Mouse (Mus musculus) gastrocnemius, postnatal 25 days (tissue): Measurements from ENCODE around the gene Fam71e1. TPM values are rescaled to one million over a fixed set of nuclear protein-coding genes. Genes with fewer than 3 reads are reported as not detected.

ENCODE experiments used
- DNase-seq: peaks from one replicate; pipeline ENCODE4 v3.0.0; 2022
- total RNA-seq, 2 experiments: library from RNA; stranded (reverse); gene quantifications; 1 replicate in 1 of 2; 2 replicates in 1 of 2; pipeline ENCODE4 v1.2.3; 2021

Gene Fam71e1
- total RNA-seq, 2 experiments from 2014 or later: 2.5 to 2.9 TPM

DNA sequence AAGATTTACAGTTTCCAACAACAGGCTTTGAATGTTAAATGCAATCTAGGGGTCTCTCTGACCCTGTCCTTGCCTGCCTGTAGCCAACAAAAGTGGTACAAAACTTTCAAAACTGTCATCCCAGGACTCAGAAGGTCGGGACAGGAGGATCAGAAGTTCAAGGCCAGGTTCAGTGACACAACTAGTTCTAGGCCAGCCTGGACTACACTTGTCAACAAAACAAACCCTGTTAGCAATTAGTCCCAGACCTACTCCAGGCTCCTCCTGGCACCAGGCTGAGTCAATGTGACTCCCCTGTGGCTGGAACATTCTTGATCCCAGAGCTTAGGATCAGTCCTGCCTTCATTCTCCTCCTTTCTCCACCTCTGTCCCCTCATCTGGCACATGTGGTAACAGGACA, 2.5 kb downstream of the Fam71e1 start:
- no peak for DNase-seq

DNA sequence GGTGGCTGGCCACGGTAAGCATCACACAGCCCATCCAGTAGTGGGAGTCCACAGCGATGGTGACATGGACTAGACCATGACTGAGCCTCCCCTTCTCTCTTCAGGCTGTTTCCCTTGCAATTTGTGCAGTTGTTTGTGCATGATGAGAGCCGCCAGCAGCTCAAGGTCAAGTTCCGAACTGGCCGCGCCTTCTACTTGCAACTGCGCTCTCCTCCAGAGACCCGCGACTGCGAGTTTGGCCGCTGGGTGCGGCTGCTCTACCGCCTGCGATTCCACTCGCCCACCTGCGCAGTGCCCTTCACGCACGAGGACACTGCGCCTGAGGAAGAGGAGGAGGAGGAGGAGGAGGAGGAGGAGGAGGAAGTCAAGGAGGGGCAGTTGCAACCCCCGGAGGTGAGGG, 3.7 kb downstream of the Fam71e1 start:
- no peak for DNase-seq

DNA sequence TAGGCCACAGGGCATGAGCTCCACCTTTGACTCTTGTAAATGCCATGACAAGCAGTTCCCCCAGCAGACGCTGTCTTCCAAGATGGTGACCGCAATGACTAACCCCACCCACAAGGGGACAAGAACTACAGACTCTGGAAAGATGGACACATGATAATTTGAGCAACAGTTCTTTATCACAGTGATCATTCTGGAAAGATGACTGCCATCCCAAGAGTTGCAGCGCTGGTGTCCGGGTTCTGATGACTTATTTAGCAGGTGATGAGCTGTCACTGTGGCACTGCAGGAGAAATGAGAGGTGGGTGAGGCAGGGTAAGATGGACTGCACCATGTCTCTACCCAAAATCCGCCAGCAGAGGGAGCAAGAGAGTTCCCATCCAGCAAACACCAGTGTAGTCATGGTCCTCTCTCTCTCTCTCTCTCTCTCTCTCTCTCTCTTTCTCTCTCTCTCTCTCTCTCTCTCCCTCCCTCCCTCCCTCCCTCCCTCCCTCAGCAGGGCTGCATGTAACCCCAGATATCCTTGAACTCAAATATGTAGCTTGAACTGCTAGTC, 5.3 kb downstream of the Fam71e1 start:
- DNase-seq: no peak

DNA sequence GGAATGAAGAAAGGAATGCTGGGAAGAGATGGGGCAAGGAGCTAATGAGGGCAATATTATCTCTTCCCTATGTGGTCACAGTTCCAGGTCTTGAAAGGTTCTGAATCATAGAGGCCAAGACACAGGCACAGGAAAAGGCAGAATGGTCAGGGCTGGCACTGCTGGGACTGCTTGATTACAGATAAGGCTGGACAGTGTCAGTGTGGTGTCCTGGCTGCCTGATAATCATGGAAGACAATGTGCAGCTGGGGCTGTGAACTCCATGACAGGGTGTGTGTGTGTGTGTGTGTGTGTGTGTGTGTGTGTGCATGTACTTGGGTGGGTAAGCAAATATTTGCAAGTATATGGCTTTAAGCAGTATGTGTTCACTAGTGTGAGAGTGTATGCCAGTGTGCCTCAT, 11.1 kb downstream of the Fam71e1 start:
- DNase-seq: no peak

DNA sequence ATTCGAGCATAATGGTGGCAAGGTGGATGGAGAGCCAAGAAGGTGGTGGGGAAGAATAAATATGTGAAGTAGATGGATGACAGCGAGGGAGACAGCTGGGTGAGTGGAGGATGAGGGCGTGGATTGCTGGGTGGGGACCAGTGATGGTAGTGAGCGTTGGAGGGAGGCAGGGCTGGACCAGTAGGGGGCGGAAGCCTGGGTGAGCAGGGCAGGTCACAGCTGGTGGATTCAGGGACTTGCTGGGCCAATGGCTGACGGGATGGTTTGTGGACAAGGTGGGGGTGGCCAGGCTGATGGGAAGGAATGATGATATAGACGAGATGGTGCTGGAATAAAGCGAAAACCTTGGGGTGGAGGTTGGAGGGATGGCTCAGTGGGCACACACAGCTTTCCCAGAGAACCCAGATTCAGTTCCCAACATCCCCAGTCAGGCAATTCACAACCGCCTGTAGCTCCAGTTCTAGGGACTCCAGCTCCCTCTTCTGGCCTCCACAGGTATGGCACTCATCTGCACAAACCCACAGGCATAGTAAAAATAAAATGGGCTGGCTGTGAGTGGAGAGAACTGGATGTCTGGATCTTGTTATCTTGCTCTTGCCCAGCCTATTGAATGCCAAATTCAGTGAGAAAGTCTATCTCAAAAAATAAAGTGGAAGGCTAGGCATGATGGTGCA, 23.0 kb downstream of the Fam71e1 start:
- DNase-seq: no peak

DNA sequence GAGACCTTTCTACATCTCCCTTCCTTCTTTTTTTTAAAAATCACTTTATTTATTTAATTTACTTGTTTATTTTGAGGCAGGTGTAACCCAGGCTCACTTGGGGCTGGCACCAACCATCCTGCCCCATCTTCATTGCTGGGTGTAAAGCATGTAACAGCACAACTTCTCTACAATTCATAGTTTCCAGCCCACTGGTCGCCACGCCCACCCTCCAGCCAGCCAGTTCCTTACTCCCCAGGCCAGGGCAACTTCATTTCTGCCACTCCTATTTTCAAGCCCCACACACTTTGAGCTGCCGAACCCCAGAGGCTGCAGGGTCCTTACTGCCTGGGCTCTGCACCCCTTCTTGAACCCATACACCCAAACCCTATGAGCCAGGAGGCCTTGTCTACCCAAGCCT, 24.6 kb downstream of the Fam71e1 start:
- DNase-seq: no peak

DNA sequence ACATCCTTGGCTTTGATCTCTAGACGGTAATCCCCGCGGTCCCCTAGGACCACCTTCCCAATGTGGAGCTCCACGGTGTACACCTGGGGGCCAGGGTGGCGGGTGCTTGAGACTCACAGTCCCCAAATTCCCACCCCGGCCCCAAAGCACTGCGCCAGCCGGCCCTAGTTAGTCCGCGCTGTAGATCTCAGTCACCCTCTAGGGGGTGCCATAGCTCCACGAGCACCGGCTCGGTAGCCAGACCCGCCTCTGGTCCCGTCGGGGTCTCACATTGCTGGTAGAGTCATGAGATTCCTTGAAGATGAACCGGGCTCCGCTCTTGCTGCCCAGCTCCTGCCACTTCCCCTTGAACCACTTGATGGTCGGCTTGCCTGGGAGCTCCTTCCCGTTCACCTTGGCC, 25.3 kb downstream of the Fam71e1 start:
- peak; percentile 47 for DNase-seq

DNA sequence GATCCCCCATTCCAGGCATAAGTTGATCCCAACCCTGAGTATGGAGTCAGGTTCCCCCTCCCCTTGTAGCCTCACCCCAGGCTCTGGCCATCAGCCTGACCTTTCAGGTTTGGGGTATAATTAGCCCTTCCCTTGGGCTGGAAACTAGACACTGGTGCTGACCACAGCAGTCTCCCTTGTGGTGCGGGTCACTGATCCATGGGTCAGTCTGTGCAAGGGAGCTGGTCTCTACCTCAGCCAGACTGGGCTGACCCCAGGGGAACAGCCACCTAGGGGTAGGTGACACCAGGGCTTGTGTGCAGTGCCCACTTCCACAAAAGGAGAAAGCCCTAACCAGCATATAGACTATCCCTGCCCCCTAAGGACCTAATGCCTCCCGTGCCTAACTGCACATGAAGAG, 26.7 kb downstream of the Fam71e1 start:
- peak; percentile 82 for DNase-seq

DNA sequence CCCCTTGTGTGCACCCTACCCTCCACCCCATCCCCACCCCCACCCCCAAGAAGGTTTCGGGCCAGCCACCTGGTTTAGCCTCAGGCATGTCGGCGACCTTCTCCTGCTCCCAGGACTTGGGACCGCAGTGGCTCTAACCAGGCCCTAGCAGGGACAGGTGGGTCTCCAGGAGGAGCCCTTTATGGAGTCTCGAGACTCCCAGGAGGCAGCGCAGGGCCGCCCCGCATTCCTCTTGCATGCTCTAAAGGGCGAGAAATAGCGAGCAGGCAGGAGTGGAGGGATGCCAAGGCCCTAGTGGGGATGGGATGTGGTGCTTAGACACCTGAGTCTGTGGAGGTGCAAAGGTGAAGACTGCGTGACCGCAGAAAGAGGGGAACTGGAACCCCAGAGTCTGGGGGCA, 28.1 kb downstream of the Fam71e1 start, which contains the start of gene Mybpc2:
Gene Mybpc2 (minus strand): TSS at position 155 of the 400 bp plus-strand sequence.
- peak; percentile 79 for DNase-seq

DNA sequence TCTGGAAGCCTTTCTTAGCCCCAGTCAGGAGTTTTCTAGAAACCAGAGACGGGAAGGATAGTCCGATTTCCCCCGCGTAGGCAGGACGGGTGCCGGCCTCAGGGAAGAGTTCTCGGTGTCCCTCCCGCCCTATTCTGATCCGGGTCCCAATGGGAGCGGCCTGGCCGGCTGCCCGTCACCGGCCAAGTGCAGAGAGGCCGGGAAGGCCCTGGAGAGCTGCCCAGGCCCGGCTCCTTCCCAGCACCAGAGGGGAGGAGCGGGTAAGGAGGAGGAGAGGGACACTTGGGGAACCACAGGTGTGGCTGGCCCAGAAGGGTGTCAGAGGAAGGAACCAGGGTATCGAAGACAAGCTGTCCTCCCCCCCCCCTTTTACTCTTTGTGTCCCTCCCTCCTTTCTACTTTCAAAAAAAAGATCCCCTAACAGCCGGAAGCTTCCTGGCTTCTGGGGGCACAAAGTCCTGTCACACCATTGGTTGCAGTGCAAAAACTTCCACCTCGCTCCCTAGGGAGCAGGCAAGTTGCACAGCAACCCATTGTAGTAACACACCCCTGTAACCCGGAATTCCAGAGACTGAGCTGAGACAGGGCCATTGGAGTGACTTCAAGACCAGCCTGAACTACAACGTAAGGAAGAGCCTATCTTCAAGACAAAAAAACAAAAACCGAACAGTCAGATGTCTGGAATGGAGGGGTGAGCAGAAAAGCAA, 28.9 kb downstream of the Fam71e1 start:
- peak; percentile 94 for DNase-seq

DNA sequence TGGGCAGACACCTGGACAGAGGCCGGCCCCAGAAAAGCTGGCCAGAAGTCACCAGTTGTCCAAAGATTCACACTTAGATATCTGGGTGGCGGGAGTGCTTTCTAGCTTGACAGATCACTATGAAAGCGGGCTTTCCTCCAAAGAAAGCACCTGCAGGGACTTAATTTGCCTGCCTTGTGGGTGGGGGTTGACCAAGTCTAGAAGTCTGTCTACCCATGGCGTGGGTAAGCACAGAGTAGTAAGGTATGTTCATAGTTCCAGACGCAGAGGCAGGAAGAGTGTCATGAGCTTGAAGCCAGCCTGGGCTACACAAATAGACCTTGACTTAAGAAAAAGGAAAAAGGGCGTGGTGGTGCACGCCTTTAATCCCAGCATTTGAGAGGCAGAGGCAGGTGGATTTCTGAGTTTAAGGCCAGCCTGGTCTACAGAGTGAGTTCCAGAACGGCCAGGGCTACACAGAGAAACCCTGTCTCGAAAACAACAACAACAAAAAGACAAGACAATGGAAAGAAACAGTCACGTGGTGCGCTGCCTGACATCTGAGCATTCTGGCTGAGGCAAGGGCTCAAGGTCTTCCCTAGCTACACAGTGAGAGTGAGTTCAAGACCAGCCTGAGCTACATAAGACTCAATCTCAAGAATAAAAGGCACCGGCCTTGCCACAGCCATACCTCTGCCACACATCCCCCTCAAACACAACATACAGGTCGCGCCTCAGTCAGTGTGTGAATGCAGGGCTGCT, 30.2 kb downstream of the Fam71e1 start:
- DNase-seq: no peak

DNA sequence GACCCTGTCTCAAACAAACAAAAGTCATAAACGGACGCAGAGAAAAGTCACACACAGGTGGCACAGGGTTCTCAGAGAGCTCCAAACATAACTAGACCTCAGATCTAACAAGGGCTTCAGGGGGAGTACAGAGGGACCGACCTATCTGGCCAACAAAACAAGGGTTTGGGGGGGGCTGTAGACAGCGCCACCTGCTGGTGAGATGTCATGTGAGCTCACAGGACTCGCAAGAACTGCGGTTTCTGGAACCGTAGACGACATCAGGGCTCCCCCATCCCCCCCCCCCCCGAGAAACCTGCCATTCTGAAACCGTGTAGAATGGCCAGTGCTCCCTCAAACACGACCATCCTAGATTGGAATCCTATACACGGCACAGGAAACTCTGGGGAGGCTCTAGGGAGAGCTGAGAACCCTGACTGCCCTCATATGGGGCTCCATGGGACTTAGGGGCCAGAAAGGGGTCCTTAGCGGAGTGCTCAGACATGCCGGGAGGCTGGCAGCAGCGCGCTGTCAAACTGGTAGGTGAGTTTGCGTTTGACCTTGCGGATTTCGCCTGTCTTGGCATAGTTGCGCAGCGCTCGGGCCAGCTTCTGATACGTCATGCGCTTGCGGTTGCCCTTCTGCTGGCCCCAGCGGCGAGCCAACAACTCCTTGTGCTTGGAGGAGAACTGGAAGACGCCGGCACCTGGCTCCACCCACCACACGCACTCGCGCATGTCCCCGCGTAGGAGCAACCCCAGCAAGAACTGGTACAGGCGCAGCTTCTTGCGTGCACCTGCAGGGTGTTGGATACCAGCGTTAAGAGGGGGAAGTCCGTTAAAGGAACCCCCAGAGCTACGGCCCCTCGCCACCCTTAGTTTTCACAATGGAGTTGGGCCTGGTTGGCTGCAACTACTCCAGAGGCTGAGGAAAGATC, 31.4 kb downstream of the Fam71e1 start:
- DNase-seq: peak; percentile 88

DNA sequence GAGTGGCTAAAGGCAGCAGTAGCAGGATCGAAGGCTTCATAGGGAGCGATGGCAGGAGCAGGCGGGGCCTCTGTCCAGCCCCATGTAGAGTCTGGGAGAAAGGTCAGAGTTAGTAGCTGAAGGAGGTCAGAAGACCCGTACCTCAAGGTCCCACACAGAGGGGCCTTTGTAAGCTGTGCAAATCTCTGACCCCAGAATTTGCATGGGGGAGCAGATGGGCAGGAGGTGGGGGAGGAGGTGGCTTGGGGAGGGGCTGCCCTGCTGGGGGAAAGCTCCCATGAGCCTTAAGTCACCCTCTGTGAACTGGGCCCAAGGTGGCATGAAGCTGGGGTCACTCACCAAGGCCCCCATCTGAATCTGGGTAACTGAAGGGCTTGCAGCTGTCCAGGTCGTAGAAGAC, 33.1 kb downstream of the Fam71e1 start:
- no peak for DNase-seq

DNA sequence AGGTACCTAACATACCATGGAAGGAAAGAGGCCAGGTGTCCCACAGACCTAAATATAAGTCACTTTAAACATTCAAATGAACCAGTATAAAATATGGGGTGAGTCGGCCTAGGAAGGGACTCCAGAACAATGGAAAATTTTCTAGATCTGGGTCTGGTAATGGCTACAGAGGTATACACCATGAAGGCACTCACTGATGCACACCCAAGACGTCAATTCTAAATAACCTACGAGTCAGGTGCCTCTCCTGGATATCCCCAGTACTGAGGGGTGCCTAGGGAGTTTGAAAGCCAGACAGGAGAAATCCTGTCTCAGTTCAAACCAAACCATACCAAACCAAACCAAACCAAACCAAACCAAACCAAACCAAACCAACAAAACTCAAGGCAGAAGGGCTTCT, 34.1 kb downstream of the Fam71e1 start:
- no peak for DNase-seq

DNA sequence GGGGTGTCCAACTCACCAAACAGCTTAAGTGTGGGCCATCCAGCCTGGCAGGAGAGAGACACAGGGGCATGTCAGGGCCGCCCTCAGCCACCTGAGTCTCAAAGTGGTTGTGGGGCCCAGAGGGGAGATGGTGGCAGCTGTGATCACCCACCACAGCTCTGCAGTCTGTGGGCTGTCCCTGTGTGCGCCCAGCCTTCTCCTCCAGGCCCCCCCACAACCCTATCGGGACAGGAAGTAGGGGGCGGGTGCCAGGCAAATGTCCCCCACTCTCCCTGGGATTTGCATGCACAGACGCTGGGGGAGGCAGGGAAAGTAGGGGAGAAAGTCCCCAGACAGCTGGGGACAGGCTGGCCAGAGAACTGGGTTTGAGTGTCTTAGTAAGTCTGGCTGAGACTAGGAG, 34.8 kb downstream of the Fam71e1 start:
- DNase-seq: no peak

DNA sequence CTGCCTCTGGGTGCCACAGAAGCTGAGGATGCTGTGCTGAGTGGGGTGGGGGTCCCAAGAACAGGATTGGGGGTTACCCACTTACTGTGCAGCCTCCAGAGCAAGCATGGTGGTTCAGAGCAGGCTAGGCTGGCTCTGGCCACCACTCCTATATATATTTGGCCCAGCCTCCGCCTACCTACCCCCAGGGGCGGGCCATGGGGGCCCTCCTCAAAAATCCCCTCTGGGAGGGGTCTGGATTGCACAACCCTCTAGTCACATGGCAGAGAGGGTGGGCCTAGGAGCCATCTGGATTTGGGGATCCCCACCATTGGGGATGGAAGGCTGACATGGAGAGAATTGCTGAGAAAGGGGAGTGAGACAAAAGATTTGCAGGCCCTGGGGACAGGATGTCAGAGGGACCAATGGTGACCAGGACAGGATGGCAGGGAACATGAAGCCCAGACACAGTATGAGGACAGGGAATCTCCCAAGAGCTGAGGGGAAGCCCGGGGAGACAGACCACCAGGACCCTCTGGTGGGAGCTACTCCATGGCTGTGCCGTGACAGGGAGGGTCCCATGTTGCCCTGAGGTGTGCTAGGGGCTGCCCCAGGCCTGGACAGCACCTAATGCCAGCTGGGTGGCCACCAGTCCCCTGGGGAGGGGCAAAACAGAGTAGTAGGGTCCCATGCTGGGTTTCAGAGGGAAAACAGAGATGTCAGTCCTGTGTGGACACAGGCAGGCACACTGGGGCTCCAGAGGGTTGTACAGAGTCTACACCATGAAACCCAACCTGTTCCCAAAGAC, 35.8 kb downstream of the Fam71e1 start, which contains the start of gene Spib:
Gene Spib (minus strand): TSS at position 126 of the 787 bp plus-strand sequence.
- DNase-seq: no peak

DNA sequence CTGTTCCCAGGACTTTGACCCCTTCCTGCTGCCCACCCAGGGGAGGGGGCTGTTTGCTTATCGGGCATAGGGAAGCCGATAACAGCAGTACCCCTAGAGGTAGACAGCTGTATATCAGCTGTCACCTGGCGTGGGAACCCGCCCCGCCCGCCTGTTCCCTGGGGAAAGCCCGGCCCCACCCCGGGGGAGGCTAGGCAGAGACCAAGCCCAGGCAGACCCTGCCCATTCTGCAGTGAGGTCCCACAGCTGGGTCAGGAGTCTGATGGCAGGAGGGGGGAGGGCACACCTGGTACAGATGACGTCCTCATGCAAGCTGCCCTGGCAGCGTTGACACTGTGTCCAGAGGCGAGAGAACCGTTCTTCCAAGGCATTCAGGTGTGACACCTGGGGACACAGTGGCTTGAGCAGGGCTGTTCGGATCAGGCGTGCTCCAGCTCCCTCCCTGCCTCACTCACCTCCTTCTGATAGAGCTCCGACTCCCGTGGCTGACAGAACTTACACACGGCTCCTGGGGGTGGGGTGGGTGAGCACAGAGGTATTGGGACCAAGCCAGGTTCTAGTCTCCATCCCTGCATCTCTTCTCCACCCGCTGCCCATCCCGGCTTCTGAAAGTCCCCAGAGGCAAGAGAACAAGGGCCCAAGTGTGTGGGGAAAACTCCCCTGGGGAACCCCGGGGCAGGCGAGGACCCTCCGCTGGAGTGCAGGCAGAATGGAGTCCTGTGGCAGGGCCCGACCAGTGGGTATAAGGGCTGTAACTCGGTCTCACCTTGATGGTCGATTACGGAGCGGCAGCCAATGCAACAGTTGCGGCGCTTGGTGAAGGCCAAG, 36.8 kb downstream of the Fam71e1 start:
- no peak for DNase-seq

DNA sequence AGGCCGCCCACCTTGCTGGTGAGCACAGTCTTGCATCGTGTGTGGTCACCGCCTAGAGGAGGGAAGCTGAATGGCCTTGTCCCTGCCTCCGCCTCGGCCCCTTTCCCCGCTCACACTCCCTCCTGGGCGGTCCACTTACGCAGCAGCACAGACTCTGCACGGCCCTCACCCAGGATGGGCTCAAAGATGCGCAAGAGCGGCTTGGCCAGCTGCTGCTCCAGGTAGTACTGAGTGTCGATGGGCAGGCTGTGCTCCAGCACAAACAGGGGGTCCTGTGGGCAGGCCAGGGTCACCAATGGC, 37.3 kb downstream of the Fam71e1 start:
- DNase-seq: no peak

DNA sequence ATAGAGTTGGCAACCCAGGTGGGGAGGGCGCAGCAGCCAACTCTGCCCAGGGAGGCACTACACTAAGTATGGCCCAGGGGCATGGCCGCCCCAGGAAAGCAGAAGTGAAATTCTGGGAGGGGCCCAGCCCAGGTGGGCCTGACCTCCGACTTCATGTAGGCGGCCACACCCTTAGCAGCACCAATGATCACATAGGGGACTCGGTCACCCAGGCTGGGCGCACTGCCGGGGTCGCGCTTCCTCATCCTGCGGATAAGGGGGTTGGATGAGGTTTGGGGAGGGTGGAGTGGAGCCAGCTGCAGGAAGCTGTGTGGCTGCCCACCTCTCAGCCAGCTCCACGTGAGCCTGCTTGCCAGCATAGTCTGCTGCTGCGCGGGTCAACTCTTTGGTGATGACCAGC, 37.9 kb downstream of the Fam71e1 start:
- no peak for DNase-seq
